Mouse (Mus musculus) brain, embryonic 14.5 days (tissue): ENCODE results near the gene Col7a1.

Experiments used
- CTCF ChIP-seq: fragments of 200-500 bp; IDR thresholded peaks from 2 replicates; pipeline ENCODE4 v1.5.1; 2012; ENCODE audit warnings: inconsistent platforms, mild to moderate bottlenecking, moderate library complexity, borderline replicate concordance; ENCODE audit not compliant: insufficient read depth, insufficient read length; ENCODE audit errors: extremely low read depth
- POLR2A ChIP-seq: fragments of 200-500 bp; IDR thresholded peaks from 2 replicates; pipeline ENCODE4 v1.6.1; 2012; ENCODE audit warnings: mild to moderate bottlenecking, inconsistent platforms, borderline replicate concordance; ENCODE audit not compliant: poor library complexity, insufficient read depth, insufficient read length, severe bottlenecking; ENCODE audit errors: extremely low read depth

- TF ChIP-seq CTCF, result no peak
- no peak for TF ChIP-seq POLR2A
Observed at GRCm38 (mm10) chr9:108925897-108926296, 27.5 kb upstream of the Col7a1 start.
